Mouse (Mus musculus) C2C12 (cell line): ENCODE results near the gene Suclg2.

Experiments used
- CEBPB ChIP-seq: IDR thresholded peaks from one replicate; pipeline ENCODE4 v1.6.1; 2011; ENCODE audit warnings: low read depth, mild to moderate bottlenecking, control low read depth, moderate library complexity
- CTCF ChIP-seq: IDR thresholded peaks from one replicate; pipeline ENCODE4 v1.5.1; 2011; ENCODE audit not compliant: control insufficient read depth, insufficient read depth, insufficient read length
- MAX ChIP-seq: IDR thresholded peaks from one replicate; pipeline ENCODE4 v1.6.1; 2011; ENCODE audit warnings: mild to moderate bottlenecking, control low read depth
- MYOD1 ChIP-seq: IDR thresholded peaks from one replicate; pipeline ENCODE4 v1.6.1; 2011; ENCODE audit warnings: low read depth; ENCODE audit not compliant: control insufficient read depth, insufficient read length
- MYOG ChIP-seq: IDR thresholded peaks from one replicate; pipeline ENCODE4 v1.6.1; 2011; ENCODE audit not compliant: control insufficient read depth, insufficient read length; ENCODE audit errors: extremely low read depth
- USF1 ChIP-seq: IDR thresholded peaks from one replicate; pipeline ENCODE4 v1.6.1; 2011; ENCODE audit warnings: low read depth, mild to moderate bottlenecking, control low read depth, moderate library complexity

DNA sequence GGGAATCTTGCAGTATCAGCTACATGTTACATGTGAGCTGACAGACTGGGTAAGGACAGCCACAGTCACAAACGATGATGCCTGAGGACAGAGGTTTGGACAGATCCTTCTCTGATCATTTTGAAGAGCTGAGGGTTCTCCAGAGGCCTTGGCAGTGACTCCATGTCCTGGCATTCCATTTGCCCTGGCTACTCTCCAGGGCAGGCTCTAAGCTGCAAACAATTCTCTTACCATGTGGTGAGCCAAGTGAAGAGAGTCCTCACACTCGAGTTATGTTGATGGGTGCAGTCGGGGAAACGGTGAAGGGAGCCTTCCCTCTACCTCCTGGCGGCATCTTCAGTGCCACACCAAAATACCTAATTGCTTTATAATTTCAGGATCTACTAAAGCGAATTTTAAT lies 235.5 kb downstream of the Suclg2 start:
- TF ChIP-seq CTCF (no peak), MYOD1 (no peak), USF1 (no peak), MAX (no peak), CEBPB (no peak), MYOG (no peak)
